Mouse (Mus musculus) midbrain, embryonic 14.5 days (tissue): Measurements from ENCODE around the gene Olfr444. TPM values are rescaled to one million over a fixed set of nuclear protein-coding genes. Genes with fewer than 3 reads are reported as not detected.

Experiments
- ATAC-seq: fragments of 200-750 bp; cut with Nextera tagmentation; 2 replicates; pipeline ENCODE4 v1.8.0; 2017; ENCODE audit warnings: moderate number of reproducible peaks, moderate library complexity; ENCODE audit not compliant: low FRiP score, low TSS enrichment
- DNase-seq: peaks from one replicate; pipeline ENCODE4 v3.0.0-alpha.2; 2015
- H3K27ac ChIP-seq: fragments of 300-500 bp; sonication (generic); replicated peaks from 2 replicates; pipeline ENCODE4 v1.5.1; 2014; ENCODE audit warnings: mild to moderate bottlenecking, low read depth, low read length, moderate library complexity
- H3K27me3 ChIP-seq: fragments of 300-500 bp; sonication (generic); 2 replicates; pipeline ENCODE4 v1.6.1; 2014; ENCODE audit warnings: low read length, control low read depth, mixed read lengths; ENCODE audit not compliant: control insufficient read depth, insufficient read depth
- H3K36me3 ChIP-seq: fragments of 300-500 bp; sonication (generic); 2 replicates; pipeline ENCODE4 v1.6.1; 2014; ENCODE audit warnings: low read length, control low read depth; ENCODE audit not compliant: control insufficient read depth, insufficient read depth
- H3K4me1 ChIP-seq: fragments of 300-500 bp; sonication (generic); 2 replicates; pipeline ENCODE4 v1.6.1; 2014; ENCODE audit warnings: mild to moderate bottlenecking, antibody characterized with exemption, low read length, control low read depth; ENCODE audit not compliant: control insufficient read depth, insufficient read depth
- H3K4me2 ChIP-seq: fragments of 300-500 bp; sonication (generic); 2 replicates; pipeline ENCODE4 v1.6.1; 2014; ENCODE audit warnings: mild to moderate bottlenecking, low read length, moderate library complexity
- H3K4me3 ChIP-seq: fragments of 300-500 bp; sonication (generic); replicated peaks from 2 replicates; pipeline ENCODE4 v1.5.1; 2014; ENCODE audit warnings: low read depth, low read length
- H3K9ac ChIP-seq: fragments of 300-500 bp; sonication (generic); replicated peaks from 2 replicates; pipeline ENCODE4 v1.6.1; 2014; ENCODE audit warnings: mild to moderate bottlenecking, low read length, moderate library complexity
- H3K9me3 ChIP-seq: fragments of 300-500 bp; sonication (generic); 2 replicates; pipeline ENCODE4 v1.6.1; 2016; ENCODE audit warnings: low read length, control low read depth, mixed read lengths; ENCODE audit not compliant: control insufficient read depth
- WGBS: fragments of 180-500 bp; shearing (Covaris S2); extraction: QIAGEN DNeasy Blood & Tissue Kit; methylation state at CpG from one replicate; pipeline ENCODE4 v1.1.7; 2014; 5-methylcytosine and 5-hydroxymethylcytosine counted together
- polyA plus RNA-seq: library from polyadenylated mRNA; unstranded; fragments of >200 nt; fragmentation: Nextera tagmentation; extraction: Ambion mirVana; gene quantifications from 2 replicates; pipeline ENCODE4 v1.2.1, GENCODE M21; 2014

Olfr444 gene
- polyA plus RNA-seq = not detected in 2 replicates

DNA sequence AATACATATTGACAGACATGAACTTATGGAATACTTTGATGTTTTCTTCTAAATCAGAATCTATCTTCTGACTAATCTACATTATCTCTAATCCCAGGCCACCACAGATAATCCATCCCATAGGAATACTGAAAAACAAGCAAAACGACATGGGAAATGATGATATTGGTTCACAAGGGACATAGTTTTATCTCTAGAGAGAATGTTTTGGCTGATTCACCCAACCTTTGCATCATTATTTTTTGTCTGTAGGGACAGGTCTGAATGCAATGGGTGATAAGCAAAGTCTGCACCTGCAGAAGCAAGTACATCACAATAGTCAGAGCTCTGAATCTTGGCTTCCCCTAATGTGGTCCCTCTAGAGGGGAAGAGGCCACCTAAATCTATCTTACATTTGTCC, at the start of gene Olfr444:
Olfr444 (plus strand) TSS at position 301 of the 400 bp plus-strand sequence.
- H3K27ac ChIP-seq = no peak within 1 kb of the TSS
- H3K4me1 ChIP-seq = no peaks in the 10 kb centered on the region
- H3K4me3 ChIP-seq = no peak within 1 kb of the TSS
- DNase-seq (no peak), ATAC-seq (no peak)
- no peak within 1 kb of the TSS for H3K9ac ChIP-seq
- peaks cover 7% of the 10 kb centered on the region; the same call in 1 of the 2 replicates for H3K9me3 ChIP-seq
- WGBS = 86% methylated on average over 1 of the region's 1 CpGs
- no peaks in the 10 kb centered on the region for H3K27me3 ChIP-seq
- no peak within 1 kb of the TSS for H3K4me2 ChIP-seq
- H3K36me3 ChIP-seq = no peaks in the 10 kb centered on the region

DNA sequence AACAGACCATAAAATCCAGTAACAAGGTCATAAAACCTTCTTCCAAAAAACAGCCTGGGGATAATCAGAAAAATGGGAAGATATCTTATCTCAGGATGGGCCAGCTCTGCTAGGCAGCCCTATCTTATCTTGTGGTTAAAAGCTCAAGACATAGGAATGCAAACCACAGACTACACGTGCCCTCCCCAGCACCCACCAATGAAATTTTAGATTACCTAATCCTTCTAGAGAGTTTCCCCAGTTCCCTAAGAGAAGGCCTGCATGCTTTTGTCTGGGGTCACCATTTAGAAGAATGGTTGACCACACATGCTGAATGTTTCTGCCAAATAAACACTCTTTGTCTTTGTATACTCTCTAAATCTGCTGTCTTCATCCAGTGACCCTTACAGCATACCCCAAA, 48.5 kb upstream of the Olfr444 start:
- Histone ChIP-seq H3K4me3 (no peak overlapping the region), H3K9me3 (no peaks in the 10 kb centered on the region), H3K9ac (no peak overlapping the region), H3K4me2 (no peak overlapping the region), H3K36me3 (no peaks in the 10 kb centered on the region), H3K4me1 (no peaks in the 10 kb centered on the region), H3K27ac (no peak overlapping the region), H3K27me3 (no peaks in the 10 kb centered on the region)
- DNase-seq (no peak), ATAC-seq (no peak)
- 29% methylated on average over 1 of the region's 1 CpGs for WGBS

GRCm38 (mm10) chr6:42908578-42908977, 40.3 kb upstream of the Olfr444 start, which contains the start of gene Olfr447:
Gene Olfr447 (plus strand): TSS chr6:42908878.
- no peak for ATAC-seq
- Histone ChIP-seq H3K36me3 (no peaks in the 10 kb centered on the region), H3K4me3 (no peak within 1 kb of the TSS), H3K9ac (no peak within 1 kb of the TSS), H3K27me3 (no peaks in the 10 kb centered on the region), H3K4me2 (no peak within 1 kb of the TSS), H3K27ac (no peak within 1 kb of the TSS), H3K4me1 (no peaks in the 10 kb centered on the region), H3K9me3 (no peaks in the 10 kb centered on the region)
- DNase-seq = no peak

DNA sequence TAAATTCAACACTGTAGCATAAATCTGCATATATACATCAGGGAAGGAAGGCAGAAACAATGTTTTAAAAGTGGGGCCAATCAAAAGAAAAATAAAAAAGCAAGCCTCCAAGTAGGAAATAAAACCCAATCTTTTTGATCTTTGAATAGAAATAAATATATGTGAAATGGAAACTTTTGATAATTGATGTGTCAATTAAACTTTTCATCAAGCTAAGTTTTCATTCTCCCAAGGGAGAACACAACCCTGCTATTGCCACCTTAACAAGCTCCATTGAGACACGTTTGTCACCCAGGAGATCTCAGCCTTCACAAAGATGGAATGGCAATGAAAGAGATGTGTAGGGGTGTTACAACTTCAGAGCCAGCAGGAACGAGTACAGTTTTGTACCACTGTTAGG, 27.8 kb upstream of the Olfr444 start, which contains the start of gene Olfr446:
Olfr446 (plus strand) TSS at position 301 of the 400 bp plus-strand sequence.
- H3K27me3 ChIP-seq = no peaks in the 10 kb centered on the region
- no peak within 1 kb of the TSS for H3K27ac ChIP-seq
- no peak within 1 kb of the TSS for H3K4me3 ChIP-seq
- no peaks in the 10 kb centered on the region for H3K4me1 ChIP-seq
- DNase-seq (no peak), ATAC-seq (no peak)
- WGBS = 67% methylated on average over 2 of the region's 2 CpGs
- no peaks in the 10 kb centered on the region for H3K9me3 ChIP-seq
- H3K4me2 ChIP-seq = no peak within 1 kb of the TSS
- no peak within 1 kb of the TSS for H3K9ac ChIP-seq
- no peaks in the 10 kb centered on the region for H3K36me3 ChIP-seq

DNA sequence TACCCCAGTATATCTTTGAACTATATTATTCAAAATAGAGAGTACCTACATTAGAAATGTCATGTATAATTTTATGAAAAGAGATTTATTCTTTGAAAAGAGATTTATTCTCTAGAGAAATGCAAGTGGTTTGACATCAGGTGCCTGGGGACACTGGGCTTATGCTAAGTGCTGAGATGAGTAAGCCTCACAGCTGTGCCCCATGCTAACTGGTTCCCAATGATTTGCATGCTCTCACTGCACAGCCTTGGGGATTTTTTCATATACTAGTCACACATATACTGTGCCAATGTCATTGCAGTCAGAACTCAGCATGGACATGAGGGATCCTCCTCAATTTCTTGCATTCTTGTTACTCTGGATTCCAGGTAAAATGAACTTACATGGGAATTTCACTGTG, 31.5 kb downstream of the Olfr444 start:
- Histone ChIP-seq H3K9ac (no peak overlapping the region), H3K27me3 (no peaks in the 10 kb centered on the region), H3K4me3 (no peak overlapping the region), H3K4me2 (no peak overlapping the region), H3K9me3 (no peaks in the 10 kb centered on the region), H3K4me1 (no peaks in the 10 kb centered on the region), H3K36me3 (no peaks in the 10 kb centered on the region), H3K27ac (no peak overlapping the region)
- peak; percentile 1 for DNase-seq
- ATAC-seq = 0 out of 2 replicates have a peak, but pooled peaks have one; percentile 43

Other genes with a start within 250 kb of the Olfr444 start
- 199 and 236 TPM in 2 replicates for gene Tcaf1, start 239.0 kb upstream of the Olfr444 start, polyA plus RNA-seq
- not detected in 2 replicates for gene Olfr453, start 209.7 kb upstream of the Olfr444 start, polyA plus RNA-seq
- gene Olfr38, start 192.7 kb upstream of the Olfr444 start, polyA plus RNA-seq = not detected in 2 replicates
- not detected in 2 replicates for gene Olfr452, start 164.0 kb upstream of the Olfr444 start, polyA plus RNA-seq
- not detected in 2 replicates for gene Olfr450, start 137.1 kb upstream of the Olfr444 start, polyA plus RNA-seq
- not detected in 2 replicates for gene Olfr449, start 114.7 kb upstream of the Olfr444 start, polyA plus RNA-seq
- not detected in 2 replicates for gene Olfr448, start 58.6 kb upstream of the Olfr444 start, polyA plus RNA-seq
- not detected in 2 replicates for gene Olfr447, start 40.2 kb upstream of the Olfr444 start, polyA plus RNA-seq
- gene Olfr446, start 27.7 kb upstream of the Olfr444 start, polyA plus RNA-seq = not detected in 2 replicates
- not detected in 2 replicates for gene Olfr441, start 157.3 kb downstream of the Olfr444 start, polyA plus RNA-seq
- 0.05 TPM in 1 of 2 replicates, not detected in the other for gene Olfr237-ps1, start 197.5 kb downstream of the Olfr444 start, polyA plus RNA-seq
- not detected in 2 replicates for gene Olfr437, start 214.2 kb downstream of the Olfr444 start, polyA plus RNA-seq
- not detected in 2 replicates for gene Olfr13, start 223.1 kb downstream of the Olfr444 start, polyA plus RNA-seq
- not detected in 2 replicates for gene Olfr435, start 248.1 kb downstream of the Olfr444 start, polyA plus RNA-seq